Mouse (Mus musculus) neural tube, embryonic 13.5 days (tissue): ENCODE measurements around the gene Gpt2. TPM values are rescaled to one million over a fixed set of nuclear protein-coding genes. Genes with fewer than 3 reads are reported as not detected.

Source experiments
- ATAC-seq: fragments of 200-750 bp; cut with Nextera tagmentation; 2 replicates; pipeline ENCODE4 v1.8.0; 2017; ENCODE audit warnings: low read depth, mild to moderate bottlenecking, moderate TSS enrichment, moderate library complexity
- H3K27ac ChIP-seq: fragments of 300-500 bp; sonication (generic); replicated peaks from 2 replicates; pipeline ENCODE4 v1.5.1; 2015; ENCODE audit warnings: moderate library complexity, mild to moderate bottlenecking, inconsistent platforms
- H3K27me3 ChIP-seq: fragments of 300-500 bp; sonication (generic); 2 replicates; pipeline ENCODE4 v1.6.1; 2015; ENCODE audit warnings: mild to moderate bottlenecking, inconsistent platforms
- H3K36me3 ChIP-seq: fragments of 300-500 bp; sonication (generic); 2 replicates; pipeline ENCODE4 v1.6.1; 2015; ENCODE audit warnings: mild to moderate bottlenecking, inconsistent platforms
- H3K4me1 ChIP-seq: fragments of 300-500 bp; sonication (generic); replicated peaks from 2 replicates; pipeline ENCODE4 v1.6.1; 2015; ENCODE audit warnings: inconsistent platforms
- H3K4me2 ChIP-seq: fragments of 300-500 bp; sonication (generic); 2 replicates; pipeline ENCODE4 v1.6.1; 2015; ENCODE audit warnings: inconsistent platforms, mild to moderate bottlenecking, moderate library complexity
- H3K4me3 ChIP-seq: fragments of 300-500 bp; sonication (generic); 2 replicates; pipeline ENCODE4 v1.5.1; 2015; ENCODE audit warnings: mild to moderate bottlenecking, inconsistent platforms
- H3K9ac ChIP-seq: fragments of 300-500 bp; sonication (generic); 2 replicates; pipeline ENCODE4 v1.6.1; 2015; ENCODE audit warnings: moderate library complexity, mild to moderate bottlenecking, inconsistent platforms
- H3K9me3 ChIP-seq: fragments of 300-500 bp; sonication (generic); 2 replicates; pipeline ENCODE4 v1.6.1; 2016; ENCODE audit warnings: inconsistent platforms
- WGBS: fragments of 180-500 bp; shearing (Covaris S2); methylation state at CpG from one replicate; pipeline ENCODE4 v1.1.7; 2015; 5-methylcytosine and 5-hydroxymethylcytosine counted together
- polyA plus RNA-seq: library from polyadenylated mRNA; unstranded; fragments of >200 nt; fragmentation: Nextera tagmentation; extraction: Ambion mirVana; gene quantifications from 2 replicates; pipeline ENCODE4 v1.2.1, GENCODE M21; 2015

Gpt2 gene
- polyA plus RNA-seq, 1 experiment from 2014 or later = 53.1 TPM

DNA sequence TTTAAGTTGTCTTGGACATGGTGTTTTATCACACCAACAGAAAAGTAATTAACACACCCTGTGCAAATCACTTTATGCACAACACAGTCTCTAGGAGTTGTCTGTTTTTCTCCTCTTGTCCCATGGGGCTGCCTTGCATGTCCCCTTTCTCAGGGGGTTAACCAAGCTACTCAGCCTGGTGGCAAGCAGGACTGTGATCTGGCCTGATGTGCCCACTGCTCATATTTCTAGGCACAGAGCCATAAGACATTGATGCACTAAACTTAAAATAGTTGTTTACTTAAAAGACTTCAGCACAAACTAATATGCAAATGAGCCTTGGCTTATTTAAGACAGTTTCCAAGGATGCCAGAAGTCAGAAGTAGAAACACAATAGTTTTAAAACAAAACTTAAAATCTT is 28.1 kb upstream of the Gpt2 start:
- Histone ChIP-seq H3K9me3 (no peaks in the 10 kb centered on the region), H3K27ac (no peak overlapping the region), H3K4me2 (no peak overlapping the region), H3K27me3 (no peaks in the 10 kb centered on the region), H3K4me1 (no peaks in the 10 kb centered on the region), H3K9ac (no peak overlapping the region), H3K4me3 (no peak overlapping the region), H3K36me3 (no peaks in the 10 kb centered on the region)
- no peak for ATAC-seq

GRCm38 (mm10) chr8:85466056-85466455 is 26.3 kb upstream of the Gpt2 start:
- Histone ChIP-seq H3K4me1 (no peaks in the 10 kb centered on the region), H3K27ac (no peak overlapping the region), H3K9me3 (no peaks in the 10 kb centered on the region), H3K4me3 (no peak overlapping the region), H3K36me3 (no peaks in the 10 kb centered on the region), H3K27me3 (no peaks in the 10 kb centered on the region), H3K9ac (no peak overlapping the region), H3K4me2 (no peak overlapping the region)
- WGBS = 86% methylated on average over 4 of the region's 4 CpGs
- ATAC-seq = no peak

GRCm38 (mm10) chr8:85470753-85471152 is 21.6 kb upstream of the Gpt2 start:
- H3K27ac ChIP-seq = no peak overlapping the region
- H3K9me3 ChIP-seq = no peaks in the 10 kb centered on the region
- H3K4me3 ChIP-seq = no peak overlapping the region
- no peaks in the 10 kb centered on the region for H3K27me3 ChIP-seq
- H3K4me1 ChIP-seq = no peaks in the 10 kb centered on the region
- no peak overlapping the region for H3K9ac ChIP-seq
- H3K4me2 ChIP-seq = no peak overlapping the region
- H3K36me3 ChIP-seq = no peaks in the 10 kb centered on the region
- 83% methylated on average over 8 of the region's 8 CpGs for WGBS
- ATAC-seq = no peak

- no peak for ATAC-seq
Measured at GRCm38 (mm10) chr8:85472800-85473199, 19.6 kb upstream of the Gpt2 start.

DNA sequence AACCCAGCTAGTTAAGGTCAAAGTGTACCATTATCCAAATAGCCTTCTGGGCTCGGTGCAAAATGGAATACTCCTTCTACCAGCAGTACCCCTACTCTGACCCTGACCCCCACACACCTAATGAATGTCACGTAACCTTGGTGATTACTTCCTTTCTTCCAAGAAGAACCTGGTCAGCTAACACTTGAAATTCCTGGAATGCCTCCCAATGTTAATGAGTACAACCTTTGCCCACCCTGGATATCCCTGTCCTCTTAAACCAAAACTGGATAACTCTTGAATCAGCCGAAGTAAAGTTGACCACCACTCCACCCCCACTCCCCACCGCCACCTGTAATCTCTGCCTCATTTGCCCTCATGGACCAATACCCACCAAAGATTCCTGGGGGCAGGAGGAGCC is 19.1 kb upstream of the Gpt2 start:
- H3K4me3 ChIP-seq = no peak overlapping the region
- no peak overlapping the region for H3K9ac ChIP-seq
- no peaks in the 10 kb centered on the region for H3K4me1 ChIP-seq
- no peak for ATAC-seq
- H3K27me3 ChIP-seq = no peaks in the 10 kb centered on the region
- H3K36me3 ChIP-seq = no peaks in the 10 kb centered on the region
- WGBS = 87% methylated on average over 4 of the region's 4 CpGs
- H3K9me3 ChIP-seq = no peaks in the 10 kb centered on the region
- no peak overlapping the region for H3K4me2 ChIP-seq
- H3K27ac ChIP-seq = no peak overlapping the region

More at GRCm38 (mm10) chr8:85472800-85473199, 19.6 kb upstream of the Gpt2 start:
- no peak overlapping the region for H3K4me2 ChIP-seq
- no peak overlapping the region for H3K4me3 ChIP-seq
- no peaks in the 10 kb centered on the region for H3K36me3 ChIP-seq
- no peak overlapping the region for H3K27ac ChIP-seq
- 71% methylated on average over 6 of the region's 6 CpGs for WGBS
- H3K9ac ChIP-seq = no peak overlapping the region
- H3K4me1 ChIP-seq = no peaks in the 10 kb centered on the region
- H3K27me3 ChIP-seq = no peaks in the 10 kb centered on the region
- H3K9me3 ChIP-seq = no peaks in the 10 kb centered on the region

DNA sequence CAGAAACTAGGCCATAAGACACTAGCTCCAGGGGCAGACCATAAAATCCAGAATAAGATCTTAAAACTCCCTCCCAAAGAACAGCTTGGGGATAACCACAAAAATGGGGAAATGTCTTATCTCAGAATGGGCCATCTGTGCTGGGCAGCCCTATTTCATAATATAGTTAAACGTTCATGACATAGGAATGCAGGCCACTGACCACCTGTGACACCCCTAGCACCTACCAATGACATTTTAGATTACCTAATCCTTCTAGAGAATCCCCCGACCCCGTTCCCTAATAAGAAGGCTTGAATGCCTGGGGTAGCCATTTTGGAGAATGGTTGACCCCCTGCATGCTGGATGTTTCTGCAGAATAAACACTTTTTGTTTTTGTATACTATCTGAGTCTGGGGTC is 17.5 kb upstream of the Gpt2 start:
- no peaks in the 10 kb centered on the region for H3K9me3 ChIP-seq
- no peaks in the 10 kb centered on the region for H3K36me3 ChIP-seq
- no peak overlapping the region for H3K9ac ChIP-seq
- no peaks in the 10 kb centered on the region for H3K4me1 ChIP-seq
- WGBS = 89% methylated on average over 3 of the region's 3 CpGs
- H3K4me2 ChIP-seq = no peak overlapping the region
- no peak overlapping the region for H3K27ac ChIP-seq
- ATAC-seq = no peak
- H3K27me3 ChIP-seq = no peaks in the 10 kb centered on the region
- H3K4me3 ChIP-seq = no peak overlapping the region

GRCm38 (mm10) chr8:85476970-85477545 is 15.3 kb upstream of the Gpt2 start:
- no peak overlapping the region for H3K4me3 ChIP-seq
- H3K4me1 ChIP-seq = peaks cover 6% of the 10 kb centered on the region; the same call in 1 of the 2 replicates
- no peaks in the 10 kb centered on the region for H3K36me3 ChIP-seq
- no peak overlapping the region for H3K4me2 ChIP-seq
- no peak for ATAC-seq
- no peak overlapping the region for H3K9ac ChIP-seq
- no peaks in the 10 kb centered on the region for H3K9me3 ChIP-seq
- no peak overlapping the region for H3K27ac ChIP-seq
- WGBS = 87% methylated on average over 4 of the region's 4 CpGs
- H3K27me3 ChIP-seq = no peaks in the 10 kb centered on the region

DNA sequence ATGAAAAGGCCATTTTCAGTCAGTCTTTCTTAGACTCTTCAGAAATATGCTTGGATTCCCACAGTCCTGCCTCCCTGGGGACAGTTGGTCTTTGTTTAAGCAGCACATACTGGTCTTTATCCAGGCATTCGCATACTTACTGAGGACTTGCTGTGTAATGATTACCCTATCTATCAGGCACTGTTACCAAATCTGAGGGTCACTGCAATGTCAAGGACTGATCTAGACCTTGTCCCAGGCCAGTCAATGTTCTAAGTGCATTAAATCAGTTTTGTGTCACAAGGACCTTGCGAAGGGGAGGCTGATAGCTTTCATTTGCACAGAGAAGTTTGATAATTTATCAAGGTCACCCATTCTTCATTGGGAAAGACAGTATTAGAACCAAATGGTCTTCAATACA is 14.0 kb upstream of the Gpt2 start:
- Histone ChIP-seq H3K27me3 (no peaks in the 10 kb centered on the region), H3K4me1 (peaks cover 6% of the 10 kb centered on the region; the same call in 1 of the 2 replicates), H3K9me3 (no peaks in the 10 kb centered on the region), H3K9ac (no peak overlapping the region), H3K4me2 (no peak overlapping the region), H3K4me3 (no peak overlapping the region), H3K27ac (no peak overlapping the region), H3K36me3 (no peaks in the 10 kb centered on the region)
- no peak for ATAC-seq
- 78% methylated on average over 2 of the region's 2 CpGs for WGBS

GRCm38 (mm10) chr8:85479710-85480109 is 12.7 kb upstream of the Gpt2 start:
- no peak for ATAC-seq
- Histone ChIP-seq H3K4me1 (peaks cover 6% of the 10 kb centered on the region; the same call in 1 of the 2 replicates), H3K9ac (no peak overlapping the region), H3K4me3 (no peak overlapping the region), H3K9me3 (0 out of 2 replicates have a peak, but pooled peaks cover 1% of the 10 kb centered on the region), H3K36me3 (no peaks in the 10 kb centered on the region), H3K27me3 (no peaks in the 10 kb centered on the region), H3K27ac (no peak overlapping the region), H3K4me2 (no peak overlapping the region)
- WGBS = 95% methylated on average over 2 of the region's 2 CpGs

DNA sequence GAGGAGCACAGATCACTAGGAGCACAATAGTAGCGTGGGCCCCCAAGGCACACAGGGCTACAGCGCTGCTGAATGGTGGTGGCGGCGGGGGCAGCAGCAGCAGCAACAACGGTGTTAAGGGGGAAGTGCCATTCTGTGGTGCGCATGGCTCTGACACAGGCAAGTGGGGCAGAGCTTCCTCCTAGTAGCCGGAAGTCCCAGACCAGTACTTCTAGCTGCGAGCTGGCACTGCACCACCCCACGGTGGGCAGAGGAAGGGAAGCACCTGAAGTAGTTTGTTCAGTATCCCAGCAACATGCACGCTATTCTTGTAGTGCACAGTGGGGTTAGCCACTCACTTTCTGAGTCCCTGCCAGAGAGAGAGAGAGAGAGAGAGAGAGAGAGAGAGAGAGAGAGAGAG is 10.5 kb upstream of the Gpt2 start:
- no peaks in the 10 kb centered on the region for H3K36me3 ChIP-seq
- H3K27me3 ChIP-seq = no peaks in the 10 kb centered on the region
- H3K9me3 ChIP-seq = 0 out of 2 replicates have a peak, but pooled peaks cover 2% of the 10 kb centered on the region
- 39% methylated on average over 10 of the region's 10 CpGs for WGBS
- no peak overlapping the region for H3K4me3 ChIP-seq
- H3K4me2 ChIP-seq = peak overlapping the region; percentile 34
- H3K9ac ChIP-seq = no peak overlapping the region
- H3K4me1 ChIP-seq = peaks cover 6% of the 10 kb centered on the region; the same call in 1 of the 2 replicates
- no peak for ATAC-seq
- H3K27ac ChIP-seq = no peak overlapping the region

- H3K36me3 ChIP-seq = no peaks in the 10 kb centered on the region
- H3K4me3 ChIP-seq = no peak overlapping the region
- no peak overlapping the region for H3K4me2 ChIP-seq
- H3K27me3 ChIP-seq = no peaks in the 10 kb centered on the region
- no peak for ATAC-seq
- H3K4me1 ChIP-seq = peaks cover 6% of the 10 kb centered on the region; the same call in 1 of the 2 replicates
- no peak overlapping the region for H3K27ac ChIP-seq
- no peak overlapping the region for H3K9ac ChIP-seq
- 0 out of 2 replicates have a peak, but pooled peaks cover 2% of the 10 kb centered on the region for H3K9me3 ChIP-seq
- 65% methylated on average over 6 of the region's 6 CpGs for WGBS
Measured at GRCm38 (mm10) chr8:85482427-85482826, 9.9 kb upstream of the Gpt2 start.

DNA sequence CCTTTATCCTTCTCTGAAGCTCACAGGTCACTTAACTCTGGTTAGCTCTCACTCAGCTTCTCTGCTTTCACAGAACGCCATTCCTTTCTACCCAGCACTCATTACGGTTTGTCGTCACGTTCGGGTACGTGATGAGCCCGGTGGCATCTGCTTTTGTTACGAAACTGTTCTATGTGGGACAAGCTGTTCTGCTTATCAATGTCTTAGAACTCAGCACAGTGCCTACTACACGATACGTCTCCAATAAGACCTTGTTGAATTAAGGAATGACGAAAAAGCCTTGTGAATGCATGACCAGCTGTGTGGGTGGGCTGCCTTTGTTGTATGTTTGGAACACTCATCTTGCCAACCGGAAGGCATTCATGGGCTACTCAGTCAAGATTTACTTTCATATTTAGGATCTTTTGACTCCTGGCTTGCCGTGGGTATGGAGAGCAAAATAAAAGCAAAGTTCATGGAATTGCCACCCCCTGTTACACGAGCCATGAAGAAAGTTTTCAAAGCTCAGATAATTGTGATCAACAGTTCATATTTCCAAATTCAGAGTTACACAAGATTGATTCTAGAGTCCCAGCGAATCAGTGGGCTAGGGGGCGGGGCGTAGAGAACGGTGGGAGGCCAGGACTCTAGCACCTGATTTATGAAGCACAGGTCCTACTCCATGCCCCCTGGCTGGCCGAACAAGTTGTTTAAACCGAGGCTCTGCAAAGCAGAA is 4.3 kb upstream of the Gpt2 start:
- no peaks in the 10 kb centered on the region for H3K27me3 ChIP-seq
- H3K4me1 ChIP-seq = peaks cover 1% of the 10 kb centered on the region; the same call in 1 of the 2 replicates
- H3K4me2 ChIP-seq = no peak overlapping the region
- 0 out of 2 replicates have a peak, but pooled peaks cover 2% of the 10 kb centered on the region for H3K9me3 ChIP-seq
- H3K9ac ChIP-seq = no peak overlapping the region
- no peak overlapping the region for H3K27ac ChIP-seq
- no peaks in the 10 kb centered on the region for H3K36me3 ChIP-seq
- no peak for ATAC-seq
- no peak overlapping the region for H3K4me3 ChIP-seq
- 72% methylated on average over 20 of the region's 20 CpGs for WGBS

- no peak for ATAC-seq
- Histone ChIP-seq H3K36me3 (no peaks in the 10 kb centered on the region), H3K4me1 (peaks cover 7% of the 10 kb centered on the region)
Measured at GRCm38 (mm10) chr8:85488631-85489030, 3.7 kb upstream of the Gpt2 start.

More at GRCm38 (mm10) chr8:85488631-85489030, 3.7 kb upstream of the Gpt2 start:
- no peak overlapping the region for H3K27ac ChIP-seq
- no peak overlapping the region for H3K4me2 ChIP-seq
- H3K9ac ChIP-seq = no peak overlapping the region
- no peaks in the 10 kb centered on the region for H3K27me3 ChIP-seq
- H3K9me3 ChIP-seq = 0 out of 2 replicates have a peak, but pooled peaks cover 2% of the 10 kb centered on the region
- H3K4me3 ChIP-seq = no peak overlapping the region
